Mouse (Mus musculus) hindbrain, embryonic 15.5 days (tissue): Measurements from ENCODE around the gene Wwox. TPM values are rescaled to one million over a fixed set of nuclear protein-coding genes. Genes with fewer than 3 reads are reported as not detected.
A peak's percentile ranks its signal among the peaks of the same experiment; 100 is the strongest.

Source experiments
- ATAC-seq: fragments of 200-750 bp; cut with Nextera tagmentation; 2 replicates; pipeline ENCODE4 v1.8.0; 2017; ENCODE audit warnings: low read depth, moderate number of reproducible peaks, moderate TSS enrichment; ENCODE audit not compliant: low FRiP score
- H3K27ac ChIP-seq: fragments of 300-500 bp; sonication (generic); replicated peaks from 2 replicates; pipeline ENCODE4 v1.5.1; 2015; ENCODE audit warnings: mild to moderate bottlenecking, inconsistent platforms
- H3K27me3 ChIP-seq: fragments of 300-500 bp; sonication (generic); 2 replicates; pipeline ENCODE4 v1.6.1; 2015; ENCODE audit warnings: control low read depth, inconsistent platforms
- H3K36me3 ChIP-seq: fragments of 300-500 bp; sonication (generic); 2 replicates; pipeline ENCODE4 v1.6.1; 2015; ENCODE audit warnings: control low read depth, inconsistent platforms
- H3K4me1 ChIP-seq: fragments of 300-500 bp; sonication (generic); replicated peaks from 2 replicates; pipeline ENCODE4 v1.6.1; 2015; ENCODE audit warnings: control low read depth, inconsistent platforms
- H3K4me2 ChIP-seq: fragments of 300-500 bp; sonication (generic); 2 replicates; pipeline ENCODE4 v1.6.1; 2015; ENCODE audit warnings: moderate library complexity, mild to moderate bottlenecking, inconsistent platforms
- H3K4me3 ChIP-seq: fragments of 300-500 bp; sonication (generic); 2 replicates; pipeline ENCODE4 v1.5.1; 2015; ENCODE audit warnings: mild to moderate bottlenecking, inconsistent platforms
- H3K9ac ChIP-seq: fragments of 300-500 bp; sonication (generic); 2 replicates; pipeline ENCODE4 v1.6.1; 2015; ENCODE audit warnings: inconsistent platforms
- H3K9me3 ChIP-seq: fragments of 300-500 bp; sonication (generic); 2 replicates; pipeline ENCODE4 v1.6.1; 2016; ENCODE audit warnings: control low read depth, inconsistent platforms
- WGBS: fragments of 180-500 bp; shearing (Covaris S2); methylation state at CpG from one replicate; pipeline ENCODE4 v1.1.7; 2015; 5-methylcytosine and 5-hydroxymethylcytosine counted together
- polyA plus RNA-seq: library from polyadenylated mRNA; unstranded; fragments of >200 nt; fragmentation: Nextera tagmentation; extraction: Ambion mirVana; gene quantifications from 2 replicates; pipeline ENCODE4 v1.2.1, GENCODE M21; 2015

Gene Wwox
- polyA plus RNA-seq, 1 experiment from 2014 or later: 13.9 TPM

DNA sequence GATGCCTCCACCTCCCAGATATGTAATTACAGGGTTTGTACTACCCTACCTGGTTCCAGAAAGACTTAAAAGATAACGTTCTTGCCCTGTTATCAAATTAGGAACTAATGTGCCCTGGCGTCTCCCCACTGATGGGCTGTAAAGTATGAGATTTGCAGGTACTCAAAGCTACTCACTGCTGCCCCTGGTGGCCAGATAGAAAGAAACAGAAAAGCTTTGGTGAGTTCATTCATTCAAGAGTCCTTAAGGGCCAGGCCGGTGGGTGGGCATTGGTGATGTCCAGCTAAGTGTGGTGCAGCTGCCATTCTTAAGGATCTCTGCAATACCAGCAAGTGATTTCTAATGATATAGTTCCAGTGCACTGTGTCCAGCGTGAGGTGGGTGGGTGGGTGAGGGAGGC lies 2.2 kb downstream of the Wwox start:
- H3K4me1 ChIP-seq: peaks cover 14% of the 10 kb centered on the region
- H3K9me3 ChIP-seq: no peaks in the 10 kb centered on the region
- no peak for ATAC-seq
- H3K9ac ChIP-seq: no peak overlapping the region
- H3K27me3 ChIP-seq: no peaks in the 10 kb centered on the region
- H3K4me3 ChIP-seq: no peak overlapping the region
- no peak overlapping the region for H3K27ac ChIP-seq
- 84% methylated on average over 4 of the region's 4 CpGs for WGBS
- no peaks in the 10 kb centered on the region for H3K36me3 ChIP-seq
- no peak overlapping the region for H3K4me2 ChIP-seq

GRCm38 (mm10) chr8:114446884-114447283 lies 7.4 kb downstream of the Wwox start:
- H3K27me3 ChIP-seq: no peaks in the 10 kb centered on the region
- 83% methylated on average over 7 of the region's 7 CpGs for whole genome bisulfite sequencing
- no peak overlapping the region for H3K9ac ChIP-seq
- H3K27ac ChIP-seq: no peak overlapping the region
- H3K4me3 ChIP-seq: no peak overlapping the region
- no peaks in the 10 kb centered on the region for H3K36me3 ChIP-seq
- H3K4me1 ChIP-seq: no peaks in the 10 kb centered on the region
- no peaks in the 10 kb centered on the region for H3K9me3 ChIP-seq
- ATAC-seq: no peak
- H3K4me2 ChIP-seq: no peak overlapping the region

- no peaks in the 10 kb centered on the region for H3K27me3 ChIP-seq
- WGBS: 89% methylated on average over 8 of the region's 8 CpGs
- H3K9ac ChIP-seq: no peak overlapping the region
- H3K4me2 ChIP-seq: no peak overlapping the region
- ATAC-seq: no peak
- H3K36me3 ChIP-seq: no peaks in the 10 kb centered on the region
- peaks cover 13% of the 10 kb centered on the region; the same call in 1 of the 2 replicates for H3K4me1 ChIP-seq
- H3K27ac ChIP-seq: no peak overlapping the region
- H3K9me3 ChIP-seq: no peaks in the 10 kb centered on the region
- H3K4me3 ChIP-seq: no peak overlapping the region
Measured at GRCm38 (mm10) chr8:114452278-114452677, 12.8 kb downstream of the Wwox start.

- peak; percentile 57 for ATAC-seq
- Histone ChIP-seq H3K27ac (peak overlapping the region; percentile 52; the same call in 1 of the 2 replicates), H3K4me1 (peaks cover 13% of the 10 kb centered on the region; the same call in 1 of the 2 replicates), H3K4me3 (no peak overlapping the region), H3K36me3 (no peaks in the 10 kb centered on the region), H3K9me3 (no peaks in the 10 kb centered on the region), H3K27me3 (no peaks in the 10 kb centered on the region), H3K9ac (no peak overlapping the region; the same call in 1 of the 2 replicates), H3K4me2 (peak overlapping the region; percentile 42)
- 3% methylated on average over 9 of the region's 9 CpGs for WGBS
Measured at GRCm38 (mm10) chr8:114452781-114453221, 13.3 kb downstream of the Wwox start.

GRCm38 (mm10) chr8:114455302-114455701 lies 15.8 kb downstream of the Wwox start:
- no peaks in the 10 kb centered on the region for H3K36me3 ChIP-seq
- WGBS: 77% methylated on average over 8 of the region's 8 CpGs
- H3K4me1 ChIP-seq: peaks cover 13% of the 10 kb centered on the region; the same call in 1 of the 2 replicates
- no peak overlapping the region for H3K4me3 ChIP-seq
- no peak for ATAC-seq
- H3K9me3 ChIP-seq: no peaks in the 10 kb centered on the region
- H3K27ac ChIP-seq: no peak overlapping the region
- no peak overlapping the region for H3K4me2 ChIP-seq
- H3K9ac ChIP-seq: no peak overlapping the region
- H3K27me3 ChIP-seq: no peaks in the 10 kb centered on the region

DNA sequence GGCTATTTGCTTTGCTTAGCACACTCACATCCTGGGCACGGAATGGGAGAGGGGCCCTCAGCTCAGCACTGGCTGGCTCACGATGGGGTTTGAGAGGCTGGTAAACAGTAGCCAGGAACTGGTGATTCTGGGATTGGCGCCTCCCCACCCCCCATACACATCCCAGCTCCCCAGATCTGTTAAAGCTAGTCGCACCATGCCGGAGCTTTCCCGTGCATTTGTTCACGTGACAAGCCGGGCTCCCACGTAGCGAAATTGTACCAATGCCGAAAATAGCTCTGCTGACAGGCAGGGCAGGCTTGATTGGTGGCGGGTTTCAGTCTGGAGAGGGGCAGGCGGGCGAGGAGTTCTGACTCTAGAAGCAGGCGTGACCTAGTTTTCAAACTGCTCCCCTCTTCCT lies 16.5 kb downstream of the Wwox start:
- H3K36me3 ChIP-seq: no peaks in the 10 kb centered on the region
- H3K4me1 ChIP-seq: peaks cover 13% of the 10 kb centered on the region; the same call in 1 of the 2 replicates
- 77% methylated on average over 15 of the region's 15 CpGs for WGBS
- H3K27me3 ChIP-seq: no peaks in the 10 kb centered on the region
- no peaks in the 10 kb centered on the region for H3K9me3 ChIP-seq
- no peak overlapping the region for H3K4me2 ChIP-seq
- no peak overlapping the region for H3K27ac ChIP-seq
- H3K9ac ChIP-seq: no peak overlapping the region
- H3K4me3 ChIP-seq: no peak overlapping the region
- no peak for ATAC-seq

GRCm38 (mm10) chr8:114458113-114458784 lies 18.8 kb downstream of the Wwox start:
- no peak overlapping the region for H3K4me2 ChIP-seq
- H3K27ac ChIP-seq: no peak overlapping the region
- no peaks in the 10 kb centered on the region for H3K9me3 ChIP-seq
- no peaks in the 10 kb centered on the region for H3K27me3 ChIP-seq
- WGBS: 68% methylated on average over 25 of the region's 25 CpGs
- H3K36me3 ChIP-seq: no peaks in the 10 kb centered on the region
- H3K9ac ChIP-seq: no peak overlapping the region
- ATAC-seq: no peak
- H3K4me1 ChIP-seq: peaks cover 8% of the 10 kb centered on the region; the same call in 1 of the 2 replicates
- no peak overlapping the region for H3K4me3 ChIP-seq

- H3K9ac ChIP-seq: no peak overlapping the region
- no peaks in the 10 kb centered on the region for H3K9me3 ChIP-seq
- WGBS: 67% methylated on average over 5 of the region's 5 CpGs
- ATAC-seq: no peak
- H3K4me2 ChIP-seq: no peak overlapping the region
- no peaks in the 10 kb centered on the region for H3K36me3 ChIP-seq
- no peaks in the 10 kb centered on the region for H3K27me3 ChIP-seq
- peaks cover 6% of the 10 kb centered on the region; the same call in 1 of the 2 replicates for H3K4me1 ChIP-seq
- no peak overlapping the region for H3K27ac ChIP-seq
- no peak overlapping the region for H3K4me3 ChIP-seq
Measured at GRCm38 (mm10) chr8:114460600-114460999, 21.1 kb downstream of the Wwox start.

GRCm38 (mm10) chr8:114462591-114462990 lies 23.1 kb downstream of the Wwox start:
- no peak for ATAC-seq

GRCm38 (mm10) chr8:114463305-114463704 lies 23.9 kb downstream of the Wwox start:
- ATAC-seq: no peak
- H3K4me1 ChIP-seq: peaks cover 8% of the 10 kb centered on the region; the same call in 1 of the 2 replicates
- H3K27ac ChIP-seq: peak overlapping the region; percentile 7; the same call in 1 of the 2 replicates
- 49% methylated on average over 10 of the region's 10 CpGs for WGBS
- no peaks in the 10 kb centered on the region for H3K36me3 ChIP-seq
- H3K9me3 ChIP-seq: no peaks in the 10 kb centered on the region
- H3K4me3 ChIP-seq: no peak overlapping the region
- H3K9ac ChIP-seq: no peak overlapping the region
- H3K4me2 ChIP-seq: no peak overlapping the region
- H3K27me3 ChIP-seq: no peaks in the 10 kb centered on the region

More at GRCm38 (mm10) chr8:114462591-114462990, 23.1 kb downstream of the Wwox start:
- no peaks in the 10 kb centered on the region for H3K27me3 ChIP-seq
- WGBS: 89% methylated on average over 11 of the region's 11 CpGs
- no peak overlapping the region for H3K4me2 ChIP-seq
- H3K9ac ChIP-seq: no peak overlapping the region
- H3K36me3 ChIP-seq: no peaks in the 10 kb centered on the region
- H3K4me3 ChIP-seq: no peak overlapping the region
- peaks cover 6% of the 10 kb centered on the region; the same call in 1 of the 2 replicates for H3K4me1 ChIP-seq
- 0 out of 2 replicates have a peak overlapping the region, but pooled peaks have one; percentile 7 for H3K27ac ChIP-seq
- H3K9me3 ChIP-seq: no peaks in the 10 kb centered on the region

- Histone ChIP-seq H3K4me3 (no peak overlapping the region), H3K27ac (0 out of 2 replicates have a peak overlapping the region, but pooled peaks have one; percentile 14), H3K27me3 (no peaks in the 10 kb centered on the region), H3K36me3 (no peaks in the 10 kb centered on the region), H3K9ac (no peak overlapping the region), H3K9me3 (no peaks in the 10 kb centered on the region), H3K4me2 (peak overlapping the region; percentile 24; the same call in 1 of the 2 replicates), H3K4me1 (peaks cover 10% of the 10 kb centered on the region)
- 0 out of 2 replicates have a peak, but pooled peaks have one; percentile 23 for ATAC-seq
- 39% methylated on average over 21 of the region's 21 CpGs for WGBS
Measured at GRCm38 (mm10) chr8:114468526-114469207, 29.2 kb downstream of the Wwox start.

DNA sequence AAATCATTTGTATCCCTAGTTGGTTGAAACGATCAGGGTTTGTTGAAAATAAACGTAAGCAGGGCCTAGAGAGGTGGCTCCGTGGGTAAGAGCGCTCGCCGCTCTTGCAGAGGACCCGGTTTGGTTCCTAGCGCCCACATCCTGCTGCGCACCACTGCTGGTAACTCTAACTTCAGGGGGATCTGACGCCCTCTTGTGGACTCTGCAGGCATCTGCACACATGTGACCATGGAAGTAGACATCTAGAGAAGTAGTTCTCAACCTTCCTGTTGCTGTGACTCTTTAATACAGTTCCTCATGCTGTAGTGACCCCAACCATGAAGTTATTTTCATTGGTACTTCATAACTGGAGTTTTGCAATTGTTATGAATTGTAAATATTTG lies 29.7 kb downstream of the Wwox start:
- no peak overlapping the region for H3K9ac ChIP-seq
- H3K27ac ChIP-seq: 0 out of 2 replicates have a peak overlapping the region, but pooled peaks have one; percentile 14
- H3K4me1 ChIP-seq: peaks cover 10% of the 10 kb centered on the region
- ATAC-seq: no peak
- no peak overlapping the region for H3K4me2 ChIP-seq
- H3K36me3 ChIP-seq: no peaks in the 10 kb centered on the region
- no peaks in the 10 kb centered on the region for H3K9me3 ChIP-seq
- 93% methylated on average over 10 of the region's 10 CpGs for WGBS
- no peaks in the 10 kb centered on the region for H3K27me3 ChIP-seq
- H3K4me3 ChIP-seq: no peak overlapping the region
